Mouse (Mus musculus) adrenal gland, adult 8-10 months (tissue): ENCODE measurements around the gene Eml4. TPM values are rescaled to one million over a fixed set of nuclear protein-coding genes. Genes with fewer than 3 reads are reported as not detected.
A peak's percentile ranks its signal among the peaks of the same experiment; 100 is the strongest.

Experiments used
- DNase-seq: peaks from one replicate; pipeline ENCODE4 v3.0.0; 2022
- total RNA-seq, 4 experiments: library from RNA; stranded (reverse); gene quantifications; 2 replicates each; pipeline ENCODE4 v1.2.4; 2022

The Eml4 gene
- total RNA-seq, 4 experiments from 2014 or later: 19.0 to 25.1 (median 22.4) TPM

DNA sequence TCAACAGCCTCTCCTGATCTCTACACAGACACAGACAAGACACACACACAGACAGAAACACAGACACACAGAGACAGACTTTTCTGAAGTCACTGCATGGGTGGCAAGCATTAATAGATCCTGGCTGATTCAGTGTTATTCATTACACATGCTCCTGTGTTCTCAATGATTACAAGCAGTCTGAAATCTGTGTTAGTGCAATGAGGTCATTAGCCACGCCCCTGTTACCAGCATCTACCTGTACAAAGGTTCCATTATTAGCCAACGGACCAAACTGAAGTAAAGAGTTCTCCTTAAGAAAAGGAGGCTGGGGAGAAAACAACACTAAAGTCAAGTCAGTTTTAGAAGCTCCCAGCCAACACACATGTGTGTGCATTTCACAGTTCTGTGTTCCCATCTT lies 153.0 kb downstream of the Eml4 start:
- no peak for DNase-seq

DNA sequence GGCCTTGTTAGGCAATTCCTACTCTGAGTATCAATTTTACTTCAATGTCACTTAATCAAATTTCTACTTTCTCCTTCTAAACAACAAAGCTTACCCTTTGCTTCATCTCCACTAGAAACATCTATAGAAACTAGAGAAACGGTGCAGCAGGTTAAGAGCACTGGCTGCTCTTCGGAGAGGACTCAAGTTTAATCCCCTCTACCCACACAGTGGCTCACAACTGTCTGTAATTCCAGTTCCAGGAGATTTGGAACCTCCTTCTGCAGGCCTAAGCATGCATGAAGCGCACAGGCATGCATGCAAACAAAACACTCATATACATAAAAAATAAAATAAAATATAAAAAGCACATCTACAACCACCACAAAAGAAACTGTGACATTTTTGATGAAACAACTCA lies 161.4 kb downstream of the Eml4 start:
- DNase-seq: no peak

- no peak for DNase-seq
Observed at GRCm38 (mm10) chr17:83513655-83514212, 163.0 kb downstream of the Eml4 start.

DNA sequence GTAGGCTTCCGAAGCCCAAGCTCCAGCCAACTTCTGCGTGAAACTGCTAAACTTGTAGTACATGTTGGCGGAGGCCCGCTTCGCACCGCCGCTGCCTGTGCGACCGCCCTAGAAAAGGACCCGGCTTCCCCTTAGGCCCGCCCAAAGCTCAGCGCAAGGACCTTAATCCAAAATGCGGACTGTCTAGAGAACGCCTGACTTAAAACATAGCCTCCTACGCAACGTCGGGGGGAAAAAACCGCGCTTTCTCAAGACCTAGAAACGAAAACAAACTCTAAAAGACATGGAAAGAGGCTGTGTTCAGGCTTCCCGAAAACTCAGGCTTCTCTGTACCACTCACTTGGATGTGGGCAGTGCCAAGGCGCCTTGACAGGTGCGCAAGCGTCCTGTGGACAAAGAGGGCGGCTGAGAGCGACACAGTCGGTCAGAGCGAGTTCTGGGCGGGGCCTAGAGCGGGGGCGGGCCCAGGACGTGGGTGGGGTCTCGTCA lies 163.5 kb downstream of the Eml4 start:
- peak; percentile 84 for DNase-seq

- no peak for DNase-seq
Observed at GRCm38 (mm10) chr17:83517280-83518015, 166.7 kb downstream of the Eml4 start, which contains the start of gene Cox7a2l. TSS of gene Cox7a2l (minus strand) at chr17:83517330.

GRCm38 (mm10) chr17:83521881-83522280 lies 171.2 kb downstream of the Eml4 start:
- no peak for DNase-seq

GRCm38 (mm10) chr17:83522590-83523379 lies 172.1 kb downstream of the Eml4 start:
- DNase-seq: no peak

- no peak for DNase-seq
Observed at GRCm38 (mm10) chr17:83524753-83525152, 174.0 kb downstream of the Eml4 start.

- DNase-seq: no peak
Observed at GRCm38 (mm10) chr17:83525596-83525995, 174.9 kb downstream of the Eml4 start.

DNA sequence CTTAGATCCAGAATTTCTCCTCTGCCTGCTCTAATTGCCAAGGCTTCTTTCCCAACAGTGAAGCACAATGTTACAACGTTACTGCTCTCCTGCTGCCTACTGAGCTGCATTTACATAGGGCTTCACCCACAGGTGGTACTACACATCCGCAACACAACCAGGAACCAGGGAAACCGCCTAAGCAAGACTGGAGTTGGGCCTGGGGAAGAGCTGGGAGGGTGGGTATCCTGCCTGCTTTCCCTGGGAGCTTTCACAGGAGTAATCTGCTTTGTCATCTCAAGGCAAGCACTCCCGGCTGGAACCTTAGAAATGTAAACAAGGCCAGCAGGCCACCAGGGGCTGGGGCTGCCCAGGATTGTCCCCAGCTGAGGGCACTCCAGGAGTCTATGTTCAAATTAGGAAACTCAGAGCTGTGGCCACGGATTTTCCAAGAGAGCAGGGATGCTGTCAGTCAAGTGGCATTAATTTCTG lies 175.4 kb downstream of the Eml4 start:
- DNase-seq: no peak

DNA sequence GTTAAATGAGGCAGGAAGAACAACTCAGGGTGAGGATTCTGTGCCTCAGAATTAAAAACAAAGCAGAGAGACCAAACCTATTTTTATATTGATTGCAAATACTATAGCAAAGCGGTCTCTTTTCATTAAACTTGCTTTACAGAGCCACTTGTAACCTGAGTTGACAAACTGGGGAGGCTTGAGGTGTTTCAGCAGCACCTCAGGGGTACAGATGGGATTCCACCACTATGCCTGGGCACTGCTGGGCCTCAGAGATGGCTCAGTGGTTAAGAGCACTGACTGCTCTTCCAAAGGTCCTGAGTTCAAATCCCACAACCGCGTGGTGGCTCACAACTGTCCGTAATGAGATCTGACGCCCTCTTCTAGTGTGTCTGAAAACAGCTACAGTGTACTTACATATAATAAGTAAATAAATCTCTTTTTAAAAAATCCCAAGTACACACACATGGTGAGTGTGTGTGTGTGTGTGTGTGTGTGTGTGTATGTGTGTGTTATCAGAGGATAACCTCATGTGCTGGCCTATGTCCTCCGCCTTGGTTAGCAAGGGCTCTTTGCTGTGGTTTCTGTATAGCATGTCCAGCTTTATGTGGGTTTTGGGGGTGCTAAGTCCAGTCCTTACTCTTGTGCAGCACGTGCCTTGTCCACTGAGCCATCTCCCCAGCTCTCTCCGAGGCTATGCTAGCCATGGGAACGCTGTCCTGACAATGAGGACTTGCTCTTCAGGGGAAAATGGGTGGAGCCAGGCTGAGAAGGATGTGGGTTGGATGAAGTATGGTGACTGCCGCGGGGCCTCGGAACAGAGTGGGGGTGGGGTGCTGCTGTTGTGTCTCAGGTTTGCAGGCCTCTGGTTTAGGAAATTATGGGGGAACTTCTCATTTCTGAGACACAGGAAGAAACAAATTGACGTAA lies 176.1 kb downstream of the Eml4 start:
- no peak for DNase-seq

DNA sequence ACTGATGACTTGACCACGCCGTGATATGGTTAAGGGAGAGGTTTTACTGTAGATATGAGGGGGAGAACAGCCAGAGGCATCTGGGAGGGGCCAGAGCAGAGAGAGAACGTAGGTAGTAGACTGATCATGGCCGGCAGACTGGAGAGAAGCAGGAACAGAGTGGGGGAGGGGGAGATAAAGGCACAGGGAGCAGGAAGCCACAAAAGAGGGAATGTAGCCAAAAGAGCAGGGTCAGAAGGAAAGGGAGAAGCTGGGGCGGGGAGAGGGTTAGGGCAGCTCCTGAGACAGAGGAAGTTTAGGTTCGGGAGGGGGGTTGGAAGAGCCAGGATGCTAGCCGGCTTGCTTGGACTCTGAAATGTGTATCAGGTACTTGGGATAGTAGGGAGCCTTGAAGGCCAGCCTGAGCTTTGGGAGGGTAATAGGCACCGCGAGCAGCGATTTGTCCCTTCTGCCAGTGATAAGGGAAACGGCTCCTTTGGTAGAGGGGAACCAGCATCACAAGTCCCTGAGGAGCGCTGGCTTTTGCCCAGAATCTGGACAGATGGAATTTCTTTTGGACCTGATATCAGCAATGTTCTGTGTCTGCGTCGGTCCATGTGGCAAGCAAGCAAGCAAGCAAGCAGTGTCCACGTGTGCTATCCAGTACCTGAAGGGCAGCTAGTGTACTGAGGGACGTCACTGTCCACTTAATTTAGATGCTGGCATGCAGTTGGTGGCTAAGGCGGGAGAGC lies 177.1 kb downstream of the Eml4 start:
- DNase-seq: peak; percentile 37

Other genes with a start within 250 kb of the Eml4 start
- gene Pkdcc, start 135.6 kb upstream of the Eml4 start, total RNA-seq: 100 to 1,000 TPM in 2 of 4 experiments, 10 to 100 TPM in 2; 43.0 to 255 (median 85.3) TPM
- 100 to 1,000 TPM; 167 to 202 (median 190) TPM for gene Cox7a2l, start 166.4 kb downstream of the Eml4 start, total RNA-seq